Mouse (Mus musculus) heart, adult 11 months (tissue): ENCODE data around the gene Ppdpf.

ENCODE experiments used
- DNase-seq: peaks from one replicate; pipeline ENCODE4 v3.0.0; 2022

Gene Ppdpf

DNA sequence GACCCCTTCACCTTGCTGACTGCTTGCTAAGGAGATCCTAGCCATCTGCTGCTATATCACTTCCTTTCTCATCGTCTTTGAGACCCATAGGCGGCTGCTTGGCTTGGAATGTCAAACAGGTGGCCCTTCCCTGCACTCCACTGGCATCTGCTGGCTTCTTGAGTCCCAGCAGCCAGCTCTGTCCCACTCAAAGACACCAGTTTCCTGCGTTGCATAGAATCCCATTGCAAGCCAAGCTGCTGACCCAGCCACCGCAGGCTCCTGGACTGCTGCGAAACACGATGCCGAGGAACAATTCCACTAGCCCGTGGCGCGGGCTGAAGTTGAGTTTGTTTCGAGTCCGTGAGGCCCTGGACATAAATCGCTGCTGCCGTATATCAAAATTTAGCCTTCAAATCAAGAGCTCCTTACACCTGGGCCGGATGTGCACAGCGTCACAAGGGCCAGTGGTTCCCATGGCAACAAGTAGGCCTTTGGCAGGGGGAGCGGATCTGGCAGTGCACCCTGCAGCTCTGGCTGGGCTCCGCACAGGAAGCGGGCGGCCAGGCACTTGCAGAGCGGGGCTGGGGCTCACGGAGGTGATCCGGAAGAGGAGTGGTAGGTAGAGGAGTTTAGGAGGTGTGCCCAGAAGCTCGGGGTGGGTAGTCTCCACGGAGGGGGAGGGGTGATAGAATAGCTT, 32.6 kb downstream of the Ppdpf start, which contains the start of gene Fndc11:
Gene Fndc11, plus strand, starts transcription at position 476 of the 679 bp plus-strand sequence.
- DNase-seq = peak; percentile 99

DNA sequence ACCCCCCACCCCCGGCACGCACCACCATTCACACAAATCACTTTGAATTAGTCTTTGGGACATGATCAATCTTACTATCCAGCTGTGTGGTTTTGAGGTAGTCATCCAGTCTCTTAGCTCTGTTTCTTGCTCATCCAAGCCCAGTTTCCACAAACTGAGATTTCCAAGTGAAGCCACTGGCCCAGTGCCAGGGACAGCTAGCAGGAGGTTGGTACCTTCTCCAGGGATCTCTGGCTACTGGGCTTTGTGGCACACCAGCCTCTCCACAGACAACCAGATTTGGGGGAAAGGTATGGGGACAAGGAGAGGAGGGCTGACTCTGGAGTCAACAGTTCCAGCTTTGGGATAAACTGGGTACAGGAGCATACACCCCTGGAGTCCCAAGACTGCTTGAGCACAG, 33.3 kb downstream of the Ppdpf start:
- no peak for DNase-seq

DNA sequence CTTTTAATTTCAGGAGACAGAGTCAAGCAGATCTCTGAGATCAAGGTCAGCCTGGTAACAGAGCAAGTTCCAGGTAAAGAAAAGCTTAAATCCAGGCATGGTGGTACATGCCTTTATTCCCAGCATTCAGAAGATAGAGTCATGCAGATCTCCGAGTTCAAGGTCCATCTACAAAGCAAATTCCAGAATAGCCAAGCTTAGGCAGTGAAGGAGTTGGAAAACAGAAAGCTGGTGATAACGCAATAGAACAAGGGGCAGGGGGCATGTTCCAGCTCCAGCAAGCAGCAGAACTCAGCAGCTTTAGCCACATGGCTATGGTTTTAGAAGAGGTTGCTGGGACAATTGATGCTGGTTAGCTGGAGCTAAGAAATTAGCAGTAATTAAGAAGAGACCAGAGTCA, 37.9 kb downstream of the Ppdpf start:
- DNase-seq = no peak

DNA sequence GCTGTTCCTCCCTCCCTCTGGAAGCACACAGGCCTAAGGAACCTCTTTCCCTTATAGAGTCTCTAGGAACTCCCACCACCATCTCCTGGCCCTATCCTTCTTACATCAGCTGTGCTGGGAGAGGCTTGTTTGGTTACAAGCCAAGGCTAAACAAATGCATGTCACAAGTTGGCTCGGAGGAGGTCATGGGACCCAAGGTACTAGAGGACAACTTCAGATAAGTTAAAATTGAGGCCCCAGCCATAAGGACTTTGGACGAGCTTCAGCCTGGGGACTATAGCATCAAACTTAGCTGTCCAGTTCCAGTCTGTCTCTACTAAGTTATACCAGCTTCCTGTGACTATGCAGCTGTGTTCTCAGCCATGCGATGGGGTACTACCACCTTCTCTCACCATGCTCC, 40.1 kb downstream of the Ppdpf start:
- no peak for DNase-seq

DNA sequence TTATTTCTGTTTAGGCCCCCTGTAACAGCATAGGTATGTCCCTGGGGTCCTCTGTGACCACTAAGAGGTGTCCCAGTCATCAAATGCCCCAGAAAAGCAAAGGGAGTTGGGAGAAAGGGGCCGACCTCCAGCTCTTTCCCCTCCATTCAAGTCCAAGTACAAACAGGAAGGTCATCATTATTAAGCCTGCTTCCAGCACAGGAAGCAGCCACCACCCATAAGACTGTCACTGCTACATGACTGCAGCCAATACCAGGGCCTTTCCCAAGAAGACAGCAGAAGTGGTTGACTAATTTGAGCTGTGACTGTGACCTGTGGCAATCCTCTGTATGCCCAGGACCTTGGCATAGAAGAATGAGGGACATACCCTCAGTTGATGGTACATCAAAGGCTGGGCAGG, 41.3 kb downstream of the Ppdpf start:
- peak; percentile 95 for DNase-seq

DNA sequence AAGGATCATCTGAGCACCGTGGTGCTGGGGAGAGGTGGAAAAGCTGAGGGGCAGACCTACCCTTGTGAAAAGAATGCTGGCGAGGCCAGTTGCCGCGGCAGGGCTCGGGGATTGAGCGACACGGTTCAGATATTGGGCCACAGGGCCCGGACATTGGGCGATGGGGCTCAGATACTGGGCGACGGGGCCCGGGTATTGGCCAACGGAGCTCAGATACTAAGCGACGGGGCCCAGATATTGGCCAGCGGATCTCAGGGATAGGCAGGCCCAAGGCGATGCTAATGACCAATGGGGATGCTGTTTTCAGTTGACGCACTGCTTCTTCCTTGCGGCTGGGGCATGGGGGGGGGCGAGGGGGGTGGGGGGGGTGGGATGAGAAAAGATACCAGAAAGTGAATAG, 44.1 kb downstream of the Ppdpf start:
- peak; percentile 87 for DNase-seq

DNA sequence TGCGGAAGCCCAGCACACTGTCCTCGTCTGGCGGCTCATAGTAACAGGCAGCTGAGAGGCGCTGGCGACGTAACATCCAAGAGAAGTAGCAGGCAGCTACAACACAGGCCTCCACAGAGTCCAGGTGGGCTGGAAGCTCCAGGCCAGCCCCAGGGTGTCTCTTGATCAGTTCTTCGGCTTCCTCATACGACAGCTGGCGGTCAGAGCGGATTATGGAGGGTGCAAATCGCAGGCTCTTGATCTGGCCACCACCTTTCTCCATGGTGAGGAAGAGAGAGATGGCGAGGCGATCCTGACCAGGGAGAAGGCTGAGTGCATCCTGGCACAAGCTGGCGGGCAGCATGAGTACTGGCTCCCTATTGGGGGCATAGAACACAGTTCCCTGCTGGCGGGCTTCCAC, 46.4 kb downstream of the Ppdpf start:
- DNase-seq = peak; percentile 90

DNA sequence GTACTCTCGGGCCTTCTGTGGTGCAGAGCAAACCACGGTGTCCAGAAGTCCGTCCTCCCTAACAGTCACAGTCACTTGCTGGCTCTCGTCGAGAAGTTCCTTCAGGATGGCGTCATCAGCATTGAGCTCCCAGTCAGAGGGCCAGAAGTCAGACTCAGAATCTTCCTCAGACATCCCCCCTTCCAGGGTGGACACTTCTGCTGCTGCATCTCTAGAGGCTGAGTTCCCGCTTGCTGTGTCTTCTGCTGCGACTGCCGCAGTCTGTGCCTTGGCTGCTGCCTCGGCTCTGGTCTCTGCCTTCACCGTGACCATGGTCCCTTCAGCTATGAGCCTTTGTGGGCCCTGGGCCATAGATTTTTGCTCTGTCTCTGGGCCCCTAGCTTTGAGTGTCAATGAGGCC, 47.6 kb downstream of the Ppdpf start:
- DNase-seq = peak; percentile 92

DNA sequence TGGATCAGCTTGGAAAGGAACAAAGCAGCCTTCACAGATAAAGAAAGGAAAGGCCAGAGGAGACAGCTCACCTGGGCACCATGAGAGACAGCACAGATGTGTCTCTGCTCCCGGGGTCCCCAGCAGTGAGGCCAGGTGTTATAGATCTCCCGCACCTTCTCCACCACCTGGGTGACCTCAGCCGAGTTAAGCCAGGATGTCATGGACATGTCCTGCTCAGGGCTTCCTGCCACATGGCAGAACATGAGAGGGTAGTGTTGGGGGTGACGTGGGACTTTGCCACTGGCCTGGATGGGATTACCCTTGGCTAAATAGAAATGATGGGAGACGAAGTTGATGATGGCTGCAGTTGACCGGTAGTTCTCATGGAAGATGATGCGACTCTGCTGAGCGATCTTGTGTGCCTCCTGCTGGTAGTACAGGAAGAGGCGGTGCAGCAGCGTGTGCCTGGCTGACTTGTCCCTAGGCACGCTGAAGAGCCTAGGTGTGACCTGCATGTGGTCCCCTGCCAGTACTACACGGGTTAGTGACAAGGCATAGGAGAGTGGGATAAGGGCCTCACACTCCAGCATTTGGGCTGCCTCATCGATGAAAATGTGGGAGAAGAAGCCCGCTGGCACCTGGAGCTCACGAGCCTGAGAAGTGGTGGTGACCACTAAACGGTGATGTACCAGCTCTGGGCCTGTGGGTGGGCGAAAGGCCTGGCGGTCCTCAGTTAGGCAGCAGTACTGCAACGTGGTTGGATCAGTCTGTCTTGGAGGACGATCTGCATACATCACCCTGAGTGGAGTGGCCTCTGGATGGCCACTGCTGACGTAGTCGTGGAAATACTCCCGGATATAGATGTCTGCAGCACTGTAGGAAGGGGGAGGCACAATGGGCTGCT, 48.9 kb downstream of the Ppdpf start:
- DNase-seq = peak; percentile 89

DNA sequence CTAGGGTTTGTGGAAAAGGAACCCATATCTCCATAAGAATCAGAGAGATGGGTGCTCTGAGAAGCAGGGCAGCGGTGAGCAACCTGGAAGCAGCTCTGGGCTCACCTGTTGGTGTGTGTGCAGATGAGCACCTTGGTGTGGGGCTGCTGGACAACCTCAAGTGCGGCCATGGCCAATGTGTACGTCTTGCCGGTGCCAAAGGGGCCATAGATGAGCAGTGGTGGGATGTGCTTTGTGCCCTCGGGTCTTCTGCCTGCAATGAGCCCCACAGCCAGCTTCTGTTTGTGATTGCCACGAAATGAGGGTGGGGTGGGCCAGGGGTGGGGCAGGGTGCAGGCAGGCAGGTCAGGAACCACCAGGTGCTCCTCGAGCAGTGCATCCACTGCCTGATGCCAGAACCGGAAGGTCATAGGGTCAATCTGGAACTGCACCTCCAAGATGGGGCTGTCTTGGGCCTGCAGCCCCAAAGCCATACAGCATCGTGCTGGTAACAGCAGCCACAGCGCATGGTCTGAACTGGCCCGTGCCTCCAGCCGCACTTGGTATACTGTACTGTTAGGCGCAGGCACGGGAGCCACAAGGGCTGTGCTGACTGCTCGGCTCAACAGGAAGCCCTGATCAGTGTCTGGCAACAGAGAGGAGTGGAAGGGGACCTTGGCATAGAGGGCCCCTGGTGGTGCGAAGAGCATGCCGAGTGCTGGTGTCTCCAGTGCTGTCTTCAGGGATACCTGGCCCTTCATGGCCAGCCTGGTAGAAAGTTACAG, 50.4 kb downstream of the Ppdpf start:
- peak; percentile 87 for DNase-seq

DNA sequence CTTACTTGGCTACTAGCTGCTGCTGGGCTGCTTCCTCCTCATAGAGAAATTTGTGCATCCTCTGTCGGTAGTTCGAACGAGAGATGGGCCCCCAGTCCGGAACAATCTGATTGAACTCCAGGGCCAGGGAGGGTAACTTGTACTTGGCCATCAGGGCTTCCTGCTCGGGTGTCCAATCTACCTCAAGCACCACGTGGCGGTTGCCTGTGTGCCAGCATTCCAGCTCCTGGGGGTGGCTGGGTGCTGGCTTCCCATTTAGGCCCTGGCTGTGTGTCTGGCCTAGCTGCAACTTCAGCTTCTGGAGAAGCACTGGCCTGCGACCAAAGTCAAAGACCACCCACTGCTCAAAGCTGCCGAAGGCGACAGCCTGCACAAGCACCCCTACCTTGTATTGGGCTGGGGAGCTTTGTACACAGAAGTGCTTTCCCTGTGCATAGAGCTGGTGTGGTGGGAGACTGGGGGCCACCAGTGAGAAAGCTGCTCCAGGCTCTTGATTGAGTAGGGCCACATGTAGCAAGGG, 51.1 kb downstream of the Ppdpf start:
- peak; percentile 94 for DNase-seq
